Mouse (Mus musculus) liver, adult 2 months (tissue): Measurements from ENCODE around the gene Ccdc12.

Source experiments
- CTCF ChIP-seq: fragments of 200-500 bp; IDR thresholded peaks from 2 replicates; pipeline ENCODE4 v1.5.1; 2011; ENCODE audit warnings: low read depth, low read length, control low read depth
- POLR2A ChIP-seq: fragments of 200-500 bp; IDR thresholded peaks from 2 replicates; pipeline ENCODE4 v1.6.1; 2011; ENCODE audit warnings: low read length, control low read depth; ENCODE audit not compliant: insufficient read depth; ENCODE audit errors: extremely low read depth

- TF ChIP-seq CTCF: no peak
- TF ChIP-seq POLR2A: no peak
These were observed 28.9 kb downstream of the Ccdc12 start for GRCm38 (mm10) chr9:110685187-110685586.
